Mouse (Mus musculus) MEL (cell line): Measurements from ENCODE around the gene Atp4b. TPM values are rescaled to one million over a fixed set of nuclear protein-coding genes. Genes with fewer than 3 reads are reported as not detected.

ENCODE experiments used
- DNase-seq: peaks from one replicate; pipeline ENCODE4 v3.0.0; 2011; ENCODE audit warnings: low read depth, low spot score
- H3K27ac ChIP-seq: 2 replicates; pipeline ENCODE4 v1.5.1; 2012; ENCODE audit warnings: low read depth, mild to moderate bottlenecking, control low read depth, low read length, moderate library complexity; ENCODE audit not compliant: control insufficient read depth
- H3K27me3 ChIP-seq, 2 experiments: fragments of 150-350 bp in 1 of 2; sonication (generic) in 1 of 2; 2 replicates each; pipeline ENCODE4 v1.6.1; 2012; ENCODE audit warnings: low read length in 2 of 2, mild to moderate bottlenecking in 2 of 2, improper control_type of control experiment in 1 of 2, moderate library complexity in 1 of 2; ENCODE audit not compliant: insufficient read depth in 2 of 2, control insufficient read depth in 1 of 2
- H3K36me3 ChIP-seq, 2 experiments: 2 replicates each; pipeline ENCODE4 v1.6.1; 2012 to 2014; ENCODE audit warnings: low read length in 2 of 2, improper control_type of control experiment in 1 of 2, inconsistent platforms in 1 of 2, mild to moderate bottlenecking in 1 of 2; ENCODE audit not compliant: insufficient read depth in 2 of 2, control insufficient read depth in 1 of 2
- H3K4me1 ChIP-seq, 2 experiments: fragments of 150-350 bp in 1 of 2; sonication (generic) in 1 of 2; 2 replicates each; pipeline ENCODE4 v1.6.1; 2012; ENCODE audit warnings: low read length in 2 of 2, improper control_type of control experiment in 1 of 2, mild to moderate bottlenecking in 1 of 2; ENCODE audit not compliant: insufficient read depth in 2 of 2, control insufficient read depth in 1 of 2
- H3K4me3 ChIP-seq, 2 experiments: fragments of 150-350 bp in 1 of 2; sonication (generic) in 1 of 2; 2 replicates each; pipeline ENCODE4 v1.5.1; 2012; ENCODE audit warnings: low read depth in 2 of 2, low read length in 2 of 2, mild to moderate bottlenecking in 2 of 2, moderate library complexity in 2 of 2, control low read depth in 1 of 2, improper control_type of control experiment in 1 of 2; ENCODE audit not compliant: control insufficient read depth in 1 of 2, insufficient read depth in 1 of 2
- H3K79me2 ChIP-seq: 2 replicates; pipeline ENCODE4 v1.6.1; 2012; ENCODE audit warnings: mild to moderate bottlenecking, low read length, moderate library complexity; ENCODE audit not compliant: control insufficient read depth, poor library complexity, insufficient read depth
- H3K9ac ChIP-seq: 2 replicates; pipeline ENCODE4 v1.6.1; 2012; ENCODE audit warnings: low read depth, mild to moderate bottlenecking, control low read depth, low read length, moderate library complexity; ENCODE audit not compliant: control insufficient read depth, poor library complexity, severe bottlenecking
- H3K9me3 ChIP-seq: fragments of 150-350 bp; sonication (generic); replicated peaks from 2 replicates; pipeline ENCODE4 v1.6.1; 2012; ENCODE audit warnings: mild to moderate bottlenecking, low read length, improper control_type of control experiment, moderate library complexity; ENCODE audit not compliant: insufficient read depth
- BHLHE40 ChIP-seq: IDR thresholded peaks from 2 replicates; pipeline ENCODE4 v1.6.1; 2012; ENCODE audit warnings: low read depth, mild to moderate bottlenecking, inconsistent platforms, low read length, improper control_type of control experiment, borderline replicate concordance
- CHD2 ChIP-seq: IDR thresholded peaks from 2 replicates; pipeline ENCODE4 v1.6.1; 2011; ENCODE audit warnings: low read length, improper control_type of control experiment
- CTCF ChIP-seq, 3 experiments: IDR thresholded peaks in 2 of 3; conservative IDR thresholded peaks in 1 of 3; 2 replicates each; pipeline ENCODE4 v1.5.1; 2011 to 2012; ENCODE audit warnings: low read length in 3 of 3, low read depth in 2 of 3, mild to moderate bottlenecking in 2 of 3, improper control_type of control experiment in 1 of 3, inconsistent platforms in 1 of 3, mixed read lengths in 1 of 3, moderate library complexity in 1 of 3; ENCODE audit not compliant: control insufficient read depth in 1 of 3, insufficient read depth in 1 of 3, poor library complexity in 1 of 3, severe bottlenecking in 1 of 3
- E2F4 ChIP-seq: IDR thresholded peaks from 2 replicates; pipeline ENCODE4 v1.6.1; 2011; ENCODE audit warnings: low read depth, low read length, improper control_type of control experiment, borderline replicate concordance
- EP300 ChIP-seq, 2 experiments: IDR thresholded peaks; 2 replicates each; pipeline ENCODE4 v1.6.1; 2011; ENCODE audit warnings: improper control_type of control experiment in 2 of 2, low read length in 2 of 2, low read depth in 1 of 2, mild to moderate bottlenecking in 1 of 2
- HCFC1 ChIP-seq: IDR thresholded peaks from 2 replicates; pipeline ENCODE4 v1.6.1; 2012; ENCODE audit warnings: low read depth, mild to moderate bottlenecking, inconsistent platforms, low read length, improper control_type of control experiment, moderate library complexity
- JUND ChIP-seq: IDR thresholded peaks from 2 replicates; pipeline ENCODE4 v1.6.1; 2011; ENCODE audit warnings: low read depth, mild to moderate bottlenecking, improper control_type of control experiment, low read length
- KAT2A ChIP-seq: conservative IDR thresholded peaks from 2 replicates; pipeline ENCODE4 v1.6.1; 2012; ENCODE audit warnings: low read depth, low read length, improper control_type of control experiment, inconsistent platforms
- MAX ChIP-seq: IDR thresholded peaks from 2 replicates; pipeline ENCODE4 v1.6.1; 2011; ENCODE audit warnings: low read length, improper control_type of control experiment
- MYC ChIP-seq: IDR thresholded peaks from 2 replicates; pipeline ENCODE4 v1.6.1; 2011; ENCODE audit warnings: low read depth, mild to moderate bottlenecking, low read length, improper control_type of control experiment, moderate library complexity
- POLR2AphosphoS2 ChIP-seq: IDR thresholded peaks from 2 replicates; pipeline ENCODE4 v1.6.1; 2011; ENCODE audit warnings: low read length, improper control_type of control experiment
- TBP ChIP-seq: IDR thresholded peaks from 2 replicates; pipeline ENCODE4 v1.8.0; 2011; ENCODE audit warnings: low read depth, low read length, improper control_type of control experiment
- TCF12 ChIP-seq: IDR thresholded peaks from 2 replicates; pipeline ENCODE4 v1.6.1; 2014; ENCODE audit warnings: low read depth, mild to moderate bottlenecking, inconsistent platforms, low read length, improper control_type of control experiment, moderate library complexity
- UBTF ChIP-seq: IDR thresholded peaks from 2 replicates; pipeline ENCODE4 v1.6.1; 2012; ENCODE audit warnings: low read depth, mild to moderate bottlenecking, inconsistent platforms, low read length, improper control_type of control experiment, moderate library complexity, borderline replicate concordance; ENCODE audit not compliant: insufficient read depth
- USF2 ChIP-seq, 2 experiments: IDR thresholded peaks; 2 replicates each; pipeline ENCODE4 v1.6.1; 2011 to 2012; ENCODE audit warnings: improper control_type of control experiment in 2 of 2, low read length in 2 of 2, borderline replicate concordance in 1 of 2, inconsistent platforms in 1 of 2, low read depth in 1 of 2, mild to moderate bottlenecking in 1 of 2; ENCODE audit not compliant: insufficient read depth in 1 of 2
- ZKSCAN1 ChIP-seq: IDR thresholded peaks from 2 replicates; pipeline ENCODE4 v1.6.1; 2012; ENCODE audit warnings: low read depth, mild to moderate bottlenecking, inconsistent platforms, low read length, improper control_type of control experiment, moderate library complexity
- ZNF384 ChIP-seq: IDR thresholded peaks from 2 replicates; pipeline ENCODE4 v1.6.1; 2012; ENCODE audit warnings: low read depth, mild to moderate bottlenecking, inconsistent platforms, low read length, improper control_type of control experiment
- polyA plus RNA-seq, 2 experiments: library from polyadenylated mRNA; stranded (reverse) in 1 of 2; unstranded in 1 of 2; fragments of >175 nt in 1 of 2; fragments of >200 nt in 1 of 2; gene quantifications; 2 replicates each; pipeline versions ENCODE4 v1.2.1 to v1.2.4; 2012; ENCODE audit warnings: low replicate concordance in 2 of 2, low read depth in 1 of 2; ENCODE audit not compliant: insufficient read length in 2 of 2, insufficient read depth in 1 of 2, missing spikeins in 1 of 2
- total RNA-seq: library from RNA; depleted of rRNA; stranded (reverse); fragments of 300-350 nt; gene quantifications from 2 replicates; pipeline ENCODE4 v1.2.3, GENCODE M21; 2012

Atp4b gene
- total and polyA plus RNA-seq, 3 experiments: 0.08 to 0.14 TPM; not detected in 1

- no peak for DNase-seq
- H3K27me3 ChIP-seq: no peaks in the 10 kb centered on the region
- H3K79me2 ChIP-seq: no peaks in the 10 kb centered on the region
- H3K4me3 ChIP-seq: no peak overlapping the region
- no peaks in the 10 kb centered on the region for H3K36me3 ChIP-seq
- H3K4me1 ChIP-seq: no peaks in the 10 kb centered on the region
- no peak for TF ChIP-seq E2F4
- no peak for TF ChIP-seq MYC
- no peak for TF ChIP-seq BHLHE40
- TF ChIP-seq ZNF384: no peak
- TF ChIP-seq TCF12: no peak
- TF ChIP-seq CHD2: no peak
- TF ChIP-seq USF2 (IDR thresholded peaks at IDR 0.05; ENCODE audit: borderline replicate concordance in 1 of 2, insufficient read depth in 1 of 2, low read depth in 1 of 2, low read length in 2 of 2): no peak
- TF ChIP-seq CTCF (IDR thresholded peaks at IDR 0.05 in 2 of 3, conservative IDR thresholded peaks at IDR 0.05 in 1 of 3; ENCODE audit: control insufficient read depth in 1 of 3, insufficient read depth in 1 of 3, low read depth in 2 of 3, low read length in 3 of 3, poor library complexity in 1 of 3, severe bottlenecking in 1 of 3): no peak
- TF ChIP-seq POLR2AphosphoS2: no peak
- no peak for TF ChIP-seq HCFC1
- TF ChIP-seq TBP: no peak
- TF ChIP-seq UBTF: no peak
- H3K27ac ChIP-seq: no peak overlapping the region
- H3K9me3 ChIP-seq: no peaks in the 10 kb centered on the region
- no peak overlapping the region for H3K9ac ChIP-seq
Measured at GRCm38 (mm10) chr8:13393869-13394268, 2.8 kb downstream of the Atp4b start.

DNA sequence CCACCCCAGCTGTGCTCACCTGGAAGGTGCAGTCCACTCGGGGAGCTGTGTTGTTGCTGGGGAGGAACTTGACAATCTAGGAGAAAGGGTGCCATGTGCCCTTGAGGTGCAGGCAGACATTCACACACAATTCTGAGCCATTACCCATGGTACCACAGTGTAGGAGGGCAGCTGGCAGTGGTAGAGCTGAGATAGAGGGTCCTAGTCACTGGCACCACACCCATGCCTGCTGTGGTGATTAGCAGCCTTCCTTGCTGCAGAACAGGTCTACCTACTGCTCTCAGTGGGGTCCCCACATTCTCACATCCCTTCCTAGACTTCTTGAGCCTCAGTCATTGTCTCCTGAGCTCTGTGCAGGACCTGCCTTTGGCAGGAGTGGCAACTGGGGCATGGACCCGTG, 7.9 kb downstream of the Atp4b start:
- no peak for TF ChIP-seq MAX
- no peak for TF ChIP-seq ZKSCAN1
- no peak for TF ChIP-seq USF2 (IDR thresholded peaks at IDR 0.05; ENCODE audit: borderline replicate concordance in 1 of 2, insufficient read depth in 1 of 2, low read depth in 1 of 2, low read length in 2 of 2)
- TF ChIP-seq TBP: no peak
- TF ChIP-seq JUND: no peak
- TF ChIP-seq TCF12: no peak
- TF ChIP-seq HCFC1: no peak
- TF ChIP-seq EP300 (IDR thresholded peaks at IDR 0.05; ENCODE audit: low read depth in 1 of 2, low read length in 2 of 2): no peak
- TF ChIP-seq KAT2A: no peak
- Histone ChIP-seq H3K27me3 (no peaks in the 10 kb centered on the region), H3K4me3 (no peak overlapping the region), H3K9me3 (no peaks in the 10 kb centered on the region), H3K9ac (no peak overlapping the region), H3K79me2 (no peaks in the 10 kb centered on the region), H3K36me3 (peaks cover 0 to 2% of the 10 kb centered on the region in 2 experiments; a peak in 1 of 4 replicates), H3K27ac (no peak overlapping the region), H3K4me1 (peaks cover 0 to 6% of the 10 kb centered on the region in 2 experiments; a peak in 2 of 4 replicates)
- DNase-seq: no peak
